Mouse (Mus musculus) neutrophil, adult 5-6 weeks (primary cell): Measurements from ENCODE around the gene Rabggtb. TPM values are rescaled to one million over a fixed set of nuclear protein-coding genes. Genes with fewer than 3 reads are reported as not detected.

Source experiments
- ATAC-seq: fragments of 151-379, 151-347 bp; 2 replicates; pipeline ENCODE4 v1.8.0; 2017; ENCODE audit warnings: mild to moderate bottlenecking, moderate TSS enrichment; ENCODE audit not compliant: insufficient number of reproducible peaks, poor library complexity, low FRiP score, severe bottlenecking; ENCODE audit errors: extremely low read depth
- total RNA-seq: library from RNA; stranded (forward); fragments of 200-1000 nt; gene quantifications from 2 replicates; pipeline ENCODE4 v1.2.3, GENCODE M21; 2017

The Rabggtb gene
- total RNA-seq = 54.6 and 56.6 TPM in 2 replicates

GRCm38 (mm10) chr3:153912546-153913509 lies at the start of gene Rabggtb:
Rabggtb (minus strand) TSS chr3:153913009.
- ATAC-seq = peak; percentile 98

- no peak; the same call in 1 of the 2 replicates for ATAC-seq
Observed at GRCm38 (mm10) chr3:153961632-153962389, 49.0 kb upstream of the Rabggtb start.

GRCm38 (mm10) chr3:153960884-153961283 lies 48.1 kb upstream of the Rabggtb start:
- ATAC-seq = no peak

- ATAC-seq = no peak
Observed at GRCm38 (mm10) chr3:153959731-153960207, 47.0 kb upstream of the Rabggtb start.

GRCm38 (mm10) chr3:153959035-153959730 lies 46.4 kb upstream of the Rabggtb start:
- ATAC-seq = peak; percentile 51; the same call in 1 of the 2 replicates

GRCm38 (mm10) chr3:153957916-153958315 lies 45.1 kb upstream of the Rabggtb start:
- no peak for ATAC-seq

- ATAC-seq = no peak
Observed at GRCm38 (mm10) chr3:153948176-153948575, 35.4 kb upstream of the Rabggtb start.

GRCm38 (mm10) chr3:153947271-153947670 lies 34.5 kb upstream of the Rabggtb start:
- no peak for ATAC-seq

GRCm38 (mm10) chr3:153944335-153944990 lies 31.7 kb upstream of the Rabggtb start, which contains the start of gene Acadm:
Acadm (minus strand) TSS chr3:153944632.
- ATAC-seq = peak; percentile 94

GRCm38 (mm10) chr3:153943901-153944334 lies 31.1 kb upstream of the Rabggtb start:
- ATAC-seq = peak; percentile 17

GRCm38 (mm10) chr3:153943003-153943640 lies 30.3 kb upstream of the Rabggtb start:
- ATAC-seq = no peak

GRCm38 (mm10) chr3:153941613-153942012 lies 28.8 kb upstream of the Rabggtb start:
- ATAC-seq = no peak

- ATAC-seq = no peak
Observed at GRCm38 (mm10) chr3:153940486-153940885, 27.7 kb upstream of the Rabggtb start.

- ATAC-seq = no peak
Observed at GRCm38 (mm10) chr3:153940021-153940420, 27.2 kb upstream of the Rabggtb start.

GRCm38 (mm10) chr3:153937116-153937810 lies 24.5 kb upstream of the Rabggtb start:
- ATAC-seq = no peak

- ATAC-seq = no peak
Observed at GRCm38 (mm10) chr3:153935878-153936277, 23.1 kb upstream of the Rabggtb start.

- ATAC-seq = no peak
Observed at GRCm38 (mm10) chr3:153932461-153932860, 19.7 kb upstream of the Rabggtb start.
